Mouse (Mus musculus): ENCODE results near the gene Il1rapl2. TPM values are rescaled to one million over a fixed set of nuclear protein-coding genes. Genes with fewer than 3 reads are reported as not detected.

The Il1rapl2 gene
- polyA plus RNA-seq, 1 experiment = not detected

DNA sequence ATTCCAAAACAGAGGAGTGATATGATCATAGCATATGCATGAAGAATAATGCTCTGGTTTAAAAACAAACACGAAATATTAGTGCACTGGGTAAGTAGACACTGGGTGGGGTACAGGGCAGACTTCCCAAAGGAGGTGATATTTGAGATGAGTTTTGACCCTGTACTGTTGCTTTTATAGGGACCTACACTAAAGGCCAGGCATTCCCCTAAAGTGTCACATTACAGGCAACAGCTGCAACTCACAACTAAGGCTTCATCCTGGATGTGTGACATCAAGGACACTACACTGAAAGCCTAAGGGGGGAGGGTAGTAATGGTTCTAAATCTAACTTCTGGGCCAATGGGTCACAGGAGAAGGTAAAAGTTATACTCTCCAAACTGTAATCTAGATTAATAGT is 1152.0 kb downstream of the Il1rapl2 start:
- H3K27me3 ChIP-seq (ENCODE audit: control insufficient read depth, insufficient read depth, low read length) = no peaks in the 10 kb centered on the region
- H3K27ac ChIP-seq (ENCODE audit: insufficient read depth, low read length) = no peak overlapping the region
- TF ChIP-seq POLR2A (IDR thresholded peaks at IDR 0.05; ENCODE audit: low read depth, low read length) (no peak), CTCF (IDR thresholded peaks at IDR 0.05; ENCODE audit: extremely low read depth, insufficient read depth, insufficient read length, insufficient replicate concordance) (no peak)
- no peak for DNase-seq (ENCODE audit: low read depth in 1 of 2, low spot score in 2 of 2)
- no peak overlapping the region for H3K4me3 ChIP-seq (ENCODE audit: extremely low read depth, insufficient read depth, insufficient read length)
- H3K36me3 ChIP-seq (ENCODE audit: control insufficient read depth, insufficient read depth, low read length) = no peaks in the 10 kb centered on the region
- no peaks in the 10 kb centered on the region for H3K4me1 ChIP-seq (ENCODE audit: control insufficient read depth, insufficient read depth, insufficient read length)
- WGBS = 34% methylated on average over 1 of the region's 1 CpGs

DNA sequence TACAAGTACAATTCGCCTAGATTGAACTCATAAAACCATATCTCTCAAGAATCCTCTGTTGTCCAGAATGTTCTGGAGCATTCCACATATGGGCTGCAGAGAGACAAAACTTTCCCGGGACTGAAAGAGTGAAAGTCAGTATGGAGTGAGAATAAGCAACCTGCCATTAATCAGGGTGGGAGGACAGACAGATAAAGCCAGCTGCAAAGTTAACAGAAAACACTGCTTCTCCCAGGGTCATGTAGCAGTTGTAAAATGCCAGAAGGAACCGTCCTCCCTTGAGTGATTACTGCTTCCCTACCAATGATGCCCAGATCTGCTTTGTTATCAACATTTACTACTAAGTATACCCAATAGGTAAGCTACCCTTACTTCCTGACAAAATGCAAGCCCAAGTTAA is 1230.5 kb downstream of the Il1rapl2 start:
- no peaks in the 10 kb centered on the region for H3K27me3 ChIP-seq (ENCODE audit: control insufficient read depth, insufficient read depth, low read length)
- no peaks in the 10 kb centered on the region for H3K4me1 ChIP-seq (ENCODE audit: control insufficient read depth, insufficient read depth, insufficient read length)
- no peak overlapping the region for H3K27ac ChIP-seq (ENCODE audit: insufficient read depth, low read length)
- no peak for DNase-seq (ENCODE audit: low read depth in 1 of 2, low spot score in 2 of 2)
- no peaks in the 10 kb centered on the region for H3K36me3 ChIP-seq (ENCODE audit: control insufficient read depth, insufficient read depth, low read length)
- 52% methylated on average over 3 of the region's 3 CpGs for WGBS
- no peak overlapping the region for H3K4me3 ChIP-seq (ENCODE audit: extremely low read depth, insufficient read depth, insufficient read length)
- TF ChIP-seq POLR2A (IDR thresholded peaks at IDR 0.05; ENCODE audit: low read depth, low read length) = no peak
- TF ChIP-seq CTCF (IDR thresholded peaks at IDR 0.05; ENCODE audit: extremely low read depth, insufficient read depth, insufficient read length, insufficient replicate concordance) = no peak

DNA sequence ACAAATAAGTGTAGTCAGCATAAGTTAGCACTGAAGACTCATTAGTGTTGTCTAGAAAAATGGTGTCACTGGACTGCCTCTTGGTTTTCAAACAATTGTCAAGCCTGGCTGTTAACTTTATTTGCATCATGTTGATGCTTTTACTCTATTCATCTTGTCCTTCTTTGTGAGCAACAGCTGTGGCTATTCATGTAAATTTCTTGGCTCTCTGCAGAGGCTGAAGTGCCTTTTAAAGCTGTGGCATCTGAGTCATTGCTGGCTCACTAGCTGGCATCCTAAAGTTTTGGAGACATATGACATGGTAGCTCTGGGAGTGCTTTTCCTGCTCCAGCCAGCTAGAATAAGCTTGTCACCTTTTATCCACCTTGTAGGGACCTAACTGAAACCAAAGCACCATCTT is 1261.5 kb downstream of the Il1rapl2 start:
- Histone ChIP-seq H3K27me3 (ENCODE audit: control insufficient read depth, insufficient read depth, low read length) (no peaks in the 10 kb centered on the region), H3K36me3 (ENCODE audit: control insufficient read depth, insufficient read depth, low read length) (no peaks in the 10 kb centered on the region), H3K4me1 (ENCODE audit: control insufficient read depth, insufficient read depth, insufficient read length) (no peaks in the 10 kb centered on the region), H3K4me3 (ENCODE audit: extremely low read depth, insufficient read depth, insufficient read length) (no peak overlapping the region), H3K27ac (ENCODE audit: insufficient read depth, low read length) (no peak overlapping the region)
- TF ChIP-seq CTCF (IDR thresholded peaks at IDR 0.05; ENCODE audit: extremely low read depth, insufficient read depth, insufficient read length, insufficient replicate concordance) (no peak), POLR2A (IDR thresholded peaks at IDR 0.05; ENCODE audit: low read depth, low read length) (no peak)
- DNase-seq (ENCODE audit: low read depth in 1 of 2, low spot score in 2 of 2) = no peak

DNA sequence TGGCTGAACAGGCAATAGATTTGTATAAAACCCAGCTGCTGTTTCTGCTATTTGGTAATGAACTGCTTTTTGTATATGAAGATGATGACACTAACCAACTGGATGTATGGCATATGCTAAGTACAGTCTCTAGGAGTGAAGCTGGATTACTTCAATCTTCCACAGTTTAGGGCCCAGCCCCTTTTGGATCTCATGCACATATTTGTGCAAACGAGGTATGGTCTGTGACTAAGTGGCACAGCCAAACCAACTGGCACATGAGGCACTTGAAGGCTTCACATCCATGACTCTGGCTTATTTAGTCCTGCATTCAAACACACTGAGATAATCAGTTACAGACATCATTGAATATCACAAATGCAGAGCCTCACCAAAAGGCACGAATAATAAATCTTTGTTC is 1263.5 kb downstream of the Il1rapl2 start:
- H3K27ac ChIP-seq (ENCODE audit: insufficient read depth, low read length) = no peak overlapping the region
- no peak for DNase-seq (ENCODE audit: low read depth in 1 of 2, low spot score in 2 of 2)
- no peaks in the 10 kb centered on the region for H3K4me1 ChIP-seq (ENCODE audit: control insufficient read depth, insufficient read depth, insufficient read length)
- 55% methylated on average over 2 of the region's 2 CpGs for WGBS
- TF ChIP-seq POLR2A (IDR thresholded peaks at IDR 0.05; ENCODE audit: low read depth, low read length) (no peak), CTCF (IDR thresholded peaks at IDR 0.05; ENCODE audit: extremely low read depth, insufficient read depth, insufficient read length, insufficient replicate concordance) (no peak)
- H3K4me3 ChIP-seq (ENCODE audit: extremely low read depth, insufficient read depth, insufficient read length) = no peak overlapping the region
- H3K27me3 ChIP-seq (ENCODE audit: control insufficient read depth, insufficient read depth, low read length) = no peaks in the 10 kb centered on the region
- H3K36me3 ChIP-seq (ENCODE audit: control insufficient read depth, insufficient read depth, low read length) = no peaks in the 10 kb centered on the region

DNA sequence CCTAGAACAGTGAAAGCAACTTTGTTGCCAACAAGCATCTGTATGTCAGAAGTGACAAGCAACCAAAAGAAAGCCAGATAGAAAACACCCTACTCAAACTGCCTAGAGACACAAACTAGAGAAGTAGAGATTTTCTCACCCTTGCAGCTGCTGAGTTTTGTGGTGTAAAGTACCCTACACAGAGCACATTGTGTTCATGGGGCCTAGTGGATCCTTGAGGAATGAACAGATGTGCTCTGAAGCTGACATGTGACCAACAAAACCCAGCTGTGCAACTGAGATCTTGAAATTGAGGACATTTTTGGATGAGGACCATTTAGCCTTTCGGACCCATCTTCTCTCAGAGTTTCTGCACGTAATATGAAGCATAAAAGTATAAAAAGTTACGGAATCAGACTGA is 1268.0 kb downstream of the Il1rapl2 start:
- Histone ChIP-seq H3K4me1 (ENCODE audit: control insufficient read depth, insufficient read depth, insufficient read length) (no peaks in the 10 kb centered on the region), H3K4me3 (ENCODE audit: extremely low read depth, insufficient read depth, insufficient read length) (no peak overlapping the region), H3K27ac (ENCODE audit: insufficient read depth, low read length) (no peak overlapping the region), H3K27me3 (ENCODE audit: control insufficient read depth, insufficient read depth, low read length) (no peaks in the 10 kb centered on the region), H3K36me3 (ENCODE audit: control insufficient read depth, insufficient read depth, low read length) (no peaks in the 10 kb centered on the region)
- TF ChIP-seq POLR2A (IDR thresholded peaks at IDR 0.05; ENCODE audit: low read depth, low read length) (no peak), CTCF (IDR thresholded peaks at IDR 0.05; ENCODE audit: extremely low read depth, insufficient read depth, insufficient read length, insufficient replicate concordance) (no peak)
- WGBS = 77% methylated on average over 3 of the region's 3 CpGs
- no peak for DNase-seq (ENCODE audit: low read depth in 1 of 2, low spot score in 2 of 2)
